In the genomic region with DNA sequence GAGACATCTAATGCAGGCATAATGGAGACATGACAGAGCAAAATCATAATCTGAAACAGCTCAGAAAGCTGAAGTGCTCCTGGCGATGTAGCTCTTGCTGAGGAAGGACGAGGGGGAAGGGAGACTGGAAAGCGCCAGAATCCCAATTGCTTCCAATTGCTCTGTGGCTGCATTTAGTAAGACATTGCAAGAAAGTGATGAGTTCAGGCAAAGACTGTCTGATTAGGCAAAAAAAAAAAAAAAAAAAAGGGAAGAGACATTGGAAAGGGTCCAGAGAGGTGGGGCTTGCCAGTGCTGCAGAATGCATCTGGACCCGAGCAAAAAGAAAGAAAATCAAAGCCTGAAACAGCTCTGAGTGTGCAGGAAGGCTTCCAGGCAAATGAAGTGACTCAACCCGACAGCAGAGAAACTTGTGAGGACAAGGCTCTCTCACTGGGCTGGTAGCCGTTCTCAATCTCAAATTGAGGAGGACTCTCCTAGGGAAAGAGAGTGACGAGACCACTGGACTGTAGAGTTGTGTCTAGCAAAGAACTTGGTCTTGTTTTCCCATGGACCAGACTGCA, we compare ENCODE assay signal across 16 mouse cellular contexts.
DNase-seq lines count a peak whose midpoint lies in the region; ATAC-seq and TF ChIP-seq lines count a peak whose summit lies in the region.
"Had no signal": no experiment of that assay in that cellular context is flagged by ENCODE, and none has a peak within 500 bp of the region (broad histone marks: within the 10 kb centered on the region; RNA-seq: fewer than 3 reads in every experiment).

No protein-coding gene starts in this region.

- no peak overlapping the region for H3K4me2 ChIP-seq in embryonic facial prominence, embryonic 14.5 days (ENCODE audit: low read depth, low read length)
- H3K4me2 ChIP-seq: heart, embryonic 13.5 days had no signal

- H3K36me3 ChIP-seq in embryonic facial prominence, embryonic 14.5 days (ENCODE audit: control insufficient read depth, insufficient read depth, low read length) = no peaks in the 10 kb centered on the region
- H3K36me3 ChIP-seq in embryonic facial prominence, embryonic 10.5 days (replicated peaks) = no peaks in the 10 kb centered on the region
- H3K36me3 ChIP-seq: heart, embryonic 13.5 days had no signal

- intact Hi-C loops in left cerebral cortex, postnatal 14 days (cut with DNase I) = no loop called here
- intact Hi-C loops in left cerebral cortex, adult 2 months (cut with DNase I) = no loop called here

- H3K27ac ChIP-seq in embryonic facial prominence, embryonic 14.5 days (replicated peaks; ENCODE audit: low read depth, low read length) = no peak overlapping the region
- H3K27ac ChIP-seq in embryonic facial prominence, embryonic 10.5 days (replicated peaks) = no peak overlapping the region
- no peak overlapping the region for H3K27ac ChIP-seq in left cerebral cortex, adult 2 months
- H3K27ac ChIP-seq: heart, embryonic 13.5 days; liver, embryonic 14.5 days had no signal

- peak; percentile 22; the same call in 1 of the 2 replicates for ATAC-seq in embryonic facial prominence, embryonic 14.5 days (ENCODE audit: low read depth)

- no peaks in the 10 kb centered on the region for H3K27me3 ChIP-seq in embryonic facial prominence, embryonic 14.5 days (replicated peaks; ENCODE audit: control insufficient read depth, insufficient read depth, low read length)
- no peaks in the 10 kb centered on the region for H3K27me3 ChIP-seq in embryonic facial prominence, embryonic 10.5 days (replicated peaks; ENCODE audit: low read depth, poor library complexity, severe bottlenecking)
- H3K27me3 ChIP-seq: heart, embryonic 13.5 days had no signal

- 0 out of 2 replicates have a peak, but pooled peaks cover 4% of the 10 kb centered on the region for H3K9me3 ChIP-seq in embryonic facial prominence, embryonic 14.5 days (ENCODE audit: control insufficient read depth, low read length)
- H3K9me3 ChIP-seq in embryonic facial prominence, embryonic 10.5 days = no peaks in the 10 kb centered on the region

- no peaks in the 10 kb centered on the region for H3K4me1 ChIP-seq in embryonic facial prominence, embryonic 14.5 days (ENCODE audit: control insufficient read depth, insufficient read depth, low read length)
- no peaks in the 10 kb centered on the region for H3K4me1 ChIP-seq in embryonic facial prominence, embryonic 10.5 days
- H3K4me1 ChIP-seq: heart, embryonic 13.5 days had no signal

- H3K9ac ChIP-seq in embryonic facial prominence, embryonic 14.5 days (ENCODE audit: low read depth, low read length) = no peak overlapping the region
- H3K9ac ChIP-seq: heart, embryonic 13.5 days; liver, embryonic 14.5 days had no signal

- H3K4me3 ChIP-seq in embryonic facial prominence, embryonic 14.5 days (ENCODE audit: low read depth, low read length) = no peak overlapping the region
- no peak overlapping the region for H3K4me3 ChIP-seq in embryonic facial prominence, embryonic 10.5 days
- no peak overlapping the region for H3K4me3 ChIP-seq in left cerebral cortex, adult 2 months
- H3K4me3 ChIP-seq: erythroblast, embryonic 14.5 days; heart, embryonic 13.5 days had no signal

- DNase-seq in embryonic facial prominence, embryonic 14.5 days (ENCODE audit: low spot score) = peak; percentile 54
- DNase-seq in embryonic facial prominence, embryonic 10.5 days (ENCODE audit: low spot score) = no peak
- peak; percentile 12 to 40 for DNase-seq in left cerebral cortex, postnatal 14 days (ENCODE audit: low spot score in 2 of 2)
- no peak for DNase-seq in left cerebral cortex, adult 2 months (ENCODE audit: extremely low spot score in 1 of 2, low spot score in 2 of 2)
- peak; percentile 19 for DNase-seq in right cerebral cortex, adult 18-20 months
- DNase-seq in right cerebral cortex, postnatal 14 days = no peak
- DNase-seq in thymus, postnatal 25 days = no peak
- DNase-seq in c-Kit-positive CD71-positive TER-119-positive erythroid progenitor cells, embryonic 14.5 days (ENCODE audit: low spot score) = no peak
- DNase-seq: adrenal gland, postnatal 10 days; cerebellum, adult 11-12 months; gastrocnemius, postnatal 10 days; kidney, adult 9 months; thymus, postnatal 36 days had no signal

- WGBS in embryonic facial prominence, embryonic 14.5 days = 40% methylated on average over 7 of the region's 7 CpGs
- WGBS in embryonic facial prominence, embryonic 10.5 days = 80% methylated on average over 7 of the region's 7 CpGs

- TF ChIP-seq CTCF in left cerebral cortex, adult 2 months (IDR thresholded peaks at IDR 0.05) = no peak

Comparison
In these comparisons a context has a peak if more than half of its experiments do, and no peak if none do; other contexts are left out.
1. DNase-seq: peak in embryonic facial prominence, embryonic 14.5 days (single experiment), left cerebral cortex, postnatal 14 days (2 of 2) and right cerebral cortex, adult 18-20 months (single experiment); none in embryonic facial prominence, embryonic 10.5 days (single experiment), left cerebral cortex, adult 2 months (0 of 2), right cerebral cortex, postnatal 14 days (single experiment), thymus, postnatal 25 days (single experiment) and c-Kit-positive CD71-positive TER-119-positive erythroid progenitor cells, embryonic 14.5 days (single experiment).